In genomic region chr6:141197501-141197900, GRCm38 (mm10) we compare ENCODE assay signal across 7 mouse cellular contexts.
"Had no signal": no experiment of that assay in that cellular context is flagged by ENCODE, and none has a peak within 500 bp of the region (broad histone marks: within the 10 kb centered on the region; RNA-seq: fewer than 3 reads in every experiment).

No protein-coding gene starts in this region.

- DNase-seq: lung, adult 2 months; lung, postnatal 14 days; lung, postnatal 36 days; right cerebral cortex, postnatal 14 days; thymus, adult 2 months; thymus, postnatal 25 days; thymus, postnatal 4 days had no signal
